Mouse (Mus musculus) forebrain, embryonic 11.5 days (tissue): ENCODE measurements around the gene 9930111J21Rik1. TPM values are rescaled to one million over a fixed set of nuclear protein-coding genes. Genes with fewer than 3 reads are reported as not detected.
"Not testable (repeated sequence)": the region's sequence is repeated elsewhere in the genome, so short reads cannot be mapped to it uniquely, and the experiment has no call there.

Source experiments
- ATAC-seq: fragments of 200-750 bp; cut with Nextera tagmentation; replicated peaks from 2 replicates; pipeline ENCODE4 v1.8.0; 2017; ENCODE audit warnings: moderate TSS enrichment; ENCODE audit not compliant: low FRiP score
- DNase-seq: peaks from one replicate; pipeline ENCODE4 v3.0.0-alpha.2; 2017; ENCODE audit warnings: low spot score
- H3K27ac ChIP-seq: fragments of 300-500 bp; sonication (generic); 2 replicates; pipeline ENCODE4 v1.5.1; 2014; ENCODE audit warnings: low read depth, low read length
- H3K27me3 ChIP-seq: fragments of 300-500 bp; sonication (generic); 2 replicates; pipeline ENCODE4 v1.6.1; 2014; ENCODE audit warnings: mild to moderate bottlenecking, low read length, mixed read lengths; ENCODE audit not compliant: control insufficient read depth, insufficient read depth
- H3K36me3 ChIP-seq: fragments of 300-500 bp; sonication (generic); 2 replicates; pipeline ENCODE4 v1.6.1; 2014; ENCODE audit warnings: mild to moderate bottlenecking, low read length, moderate library complexity, mixed read lengths; ENCODE audit not compliant: control insufficient read depth, insufficient read depth
- H3K4me1 ChIP-seq: fragments of 300-500 bp; sonication (generic); replicated peaks from 2 replicates; pipeline ENCODE4 v1.6.1; 2014; ENCODE audit warnings: low read length, mixed read lengths; ENCODE audit not compliant: control insufficient read depth, insufficient read depth
- H3K4me2 ChIP-seq: fragments of 300-500 bp; sonication (generic); 2 replicates; pipeline ENCODE4 v1.6.1; 2014; ENCODE audit warnings: low read depth, mild to moderate bottlenecking, low read length, moderate library complexity, mixed read lengths; ENCODE audit not compliant: severe bottlenecking
- H3K4me3 ChIP-seq: fragments of 300-500 bp; sonication (generic); 2 replicates; pipeline ENCODE4 v1.5.1; 2014; ENCODE audit warnings: low read depth, low read length
- H3K9ac ChIP-seq: fragments of 300-500 bp; sonication (generic); 2 replicates; pipeline ENCODE4 v1.6.1; 2014; ENCODE audit warnings: low read length
- H3K9me3 ChIP-seq: fragments of 300-500 bp; sonication (generic); 2 replicates; pipeline ENCODE4 v1.6.1; 2016; ENCODE audit warnings: low read length, mixed read lengths; ENCODE audit not compliant: control insufficient read depth
- WGBS: fragments of 180-500 bp; shearing (Covaris S2); extraction: QIAGEN DNeasy Blood & Tissue Kit; methylation state at CpG from one replicate; pipeline ENCODE4 v1.1.7; 2014; 5-methylcytosine and 5-hydroxymethylcytosine counted together
- polyA plus RNA-seq: library from polyadenylated mRNA; unstranded; fragments of >200 nt; fragmentation: Nextera tagmentation; extraction: Ambion mirVana; gene quantifications from 2 replicates; pipeline ENCODE4 v1.2.1, GENCODE M21; 2014

Gene 9930111J21Rik1
- polyA plus RNA-seq, 1 experiment from 2014 or later = 0.20 TPM

GRCm38 (mm10) chr11:48933422-48933821 is 45.8 kb downstream of the 9930111J21Rik1 start:
- not testable (repeated sequence) for H3K9me3 ChIP-seq, H3K27me3 ChIP-seq, H3K4me1 ChIP-seq, H3K4me2 ChIP-seq, H3K9ac ChIP-seq, H3K27ac ChIP-seq, DNase-seq, H3K4me3 ChIP-seq, ATAC-seq, H3K36me3 ChIP-seq
- 78% methylated on average over 1 of the region's 1 CpGs for WGBS

- not testable (repeated sequence) for H3K9ac ChIP-seq, H3K27me3 ChIP-seq, H3K4me3 ChIP-seq, H3K4me2 ChIP-seq, ATAC-seq, H3K27ac ChIP-seq, DNase-seq, H3K9me3 ChIP-seq, H3K4me1 ChIP-seq, H3K36me3 ChIP-seq
- 94% methylated on average over 1 of the region's 1 CpGs for WGBS
These were observed 51.1 kb downstream of the 9930111J21Rik1 start for GRCm38 (mm10) chr11:48928068-48928467.

GRCm38 (mm10) chr11:48926437-48926836 is 52.8 kb downstream of the 9930111J21Rik1 start:
- not testable (repeated sequence) for H3K27ac ChIP-seq, H3K27me3 ChIP-seq, H3K4me3 ChIP-seq, H3K4me1 ChIP-seq, H3K9ac ChIP-seq, H3K36me3 ChIP-seq, ATAC-seq, H3K9me3 ChIP-seq, H3K4me2 ChIP-seq, DNase-seq

- H3K27ac ChIP-seq, H3K27me3 ChIP-seq, H3K4me3 ChIP-seq, ATAC-seq, H3K9me3 ChIP-seq, H3K36me3 ChIP-seq, H3K4me1 ChIP-seq, H3K9ac ChIP-seq, H3K4me2 ChIP-seq, DNase-seq: not testable (repeated sequence)
- 78% methylated on average over 5 of the region's 5 CpGs for WGBS
These were observed 55.4 kb downstream of the 9930111J21Rik1 start for GRCm38 (mm10) chr11:48923818-48924217.

- ATAC-seq = no peak
- DNase-seq = no peak
- 95% methylated on average over 3 of the region's 3 CpGs for WGBS
- Histone ChIP-seq H3K27ac (no peak overlapping the region), H3K4me1 (no peaks in the 10 kb centered on the region), H3K9ac (no peak overlapping the region), H3K36me3 (no peaks in the 10 kb centered on the region), H3K4me3 (no peak overlapping the region), H3K9me3 (no peaks in the 10 kb centered on the region), H3K4me2 (no peak overlapping the region), H3K27me3 (no peaks in the 10 kb centered on the region)
These were observed 60.8 kb downstream of the 9930111J21Rik1 start for GRCm38 (mm10) chr11:48918380-48918779.

- no peaks in the 10 kb centered on the region for H3K4me1 ChIP-seq
- no peaks in the 10 kb centered on the region for H3K27me3 ChIP-seq
- 98% methylated on average over 1 of the region's 1 CpGs for WGBS
- no peaks in the 10 kb centered on the region for H3K36me3 ChIP-seq
- DNase-seq (no peak), ATAC-seq (no peak)
- H3K4me3 ChIP-seq = no peak overlapping the region
- H3K9ac ChIP-seq = no peak overlapping the region
- no peak overlapping the region for H3K4me2 ChIP-seq
- H3K9me3 ChIP-seq = no peaks in the 10 kb centered on the region
- H3K27ac ChIP-seq = no peak overlapping the region
These were observed 65.6 kb downstream of the 9930111J21Rik1 start for GRCm38 (mm10) chr11:48913611-48914010.

- Histone ChIP-seq H3K9ac (no peak overlapping the region), H3K36me3 (no peaks in the 10 kb centered on the region), H3K9me3 (no peaks in the 10 kb centered on the region), H3K27me3 (no peaks in the 10 kb centered on the region), H3K4me2 (no peak overlapping the region), H3K27ac (no peak overlapping the region), H3K4me3 (no peak overlapping the region), H3K4me1 (no peaks in the 10 kb centered on the region)
- WGBS = 65% methylated on average over 1 of the region's 1 CpGs
- DNase-seq (no peak), ATAC-seq (no peak)
These were observed 70.7 kb downstream of the 9930111J21Rik1 start for GRCm38 (mm10) chr11:48908459-48908858.

GRCm38 (mm10) chr11:48902021-48902420 is 77.2 kb downstream of the 9930111J21Rik1 start, which contains the start of gene Gm5431:
Gene Gm5431 (minus strand): TSS chr11:48902214.
- no peak within 1 kb of the TSS for H3K4me3 ChIP-seq
- H3K4me1 ChIP-seq = no peaks in the 10 kb centered on the region
- no peak for DNase-seq
- H3K27me3 ChIP-seq = no peaks in the 10 kb centered on the region
- no peaks in the 10 kb centered on the region for H3K9me3 ChIP-seq
- H3K36me3 ChIP-seq = no peaks in the 10 kb centered on the region
- ATAC-seq = no peak
- H3K4me2 ChIP-seq = no peak within 1 kb of the TSS
- 72% methylated on average over 2 of the region's 2 CpGs for WGBS
- no peak within 1 kb of the TSS for H3K27ac ChIP-seq
- H3K9ac ChIP-seq = no peak within 1 kb of the TSS

- not testable (repeated sequence) for DNase-seq, H3K4me2 ChIP-seq, H3K9ac ChIP-seq, ATAC-seq, H3K36me3 ChIP-seq, H3K9me3 ChIP-seq, H3K27ac ChIP-seq, H3K4me1 ChIP-seq, H3K27me3 ChIP-seq, H3K4me3 ChIP-seq
- WGBS = 84% methylated on average over 1 of the region's 1 CpGs
These were observed 77.6 kb downstream of the 9930111J21Rik1 start for GRCm38 (mm10) chr11:48901567-48901930.
